Mouse (Mus musculus) G1E (cell line): ENCODE measurements around the gene Ptpn18.
"Not testable (repeated sequence)": the region's sequence is repeated elsewhere in the genome, so short reads cannot be mapped to it uniquely, and the experiment has no call there.

Source experiments
- CTCF ChIP-seq: IDR thresholded peaks from 2 replicates; pipeline ENCODE4 v1.5.1; 2012; ENCODE audit warnings: low read depth, low read length, inconsistent platforms, mixed read lengths
- GATA1 ChIP-seq: IDR thresholded peaks from 2 replicates; pipeline ENCODE4 v1.6.1; 2012; ENCODE audit warnings: borderline replicate concordance, low read length, inconsistent platforms, mixed read lengths
- GATA2 ChIP-seq: IDR thresholded peaks from 2 replicates; pipeline ENCODE4 v1.6.1; 2012; ENCODE audit warnings: low read depth, low read length, inconsistent platforms, borderline replicate concordance
- POLR2AphosphoS5 ChIP-seq: IDR thresholded peaks from 2 replicates; pipeline ENCODE4 v1.6.1; 2012; ENCODE audit warnings: low read depth, low read length, inconsistent platforms; ENCODE audit not compliant: insufficient replicate concordance
- TAL1 ChIP-seq: conservative IDR thresholded peaks from 2 replicates; pipeline ENCODE4 v1.6.1; 2012; ENCODE audit warnings: low read depth, low read length, inconsistent platforms, mixed read lengths

DNA sequence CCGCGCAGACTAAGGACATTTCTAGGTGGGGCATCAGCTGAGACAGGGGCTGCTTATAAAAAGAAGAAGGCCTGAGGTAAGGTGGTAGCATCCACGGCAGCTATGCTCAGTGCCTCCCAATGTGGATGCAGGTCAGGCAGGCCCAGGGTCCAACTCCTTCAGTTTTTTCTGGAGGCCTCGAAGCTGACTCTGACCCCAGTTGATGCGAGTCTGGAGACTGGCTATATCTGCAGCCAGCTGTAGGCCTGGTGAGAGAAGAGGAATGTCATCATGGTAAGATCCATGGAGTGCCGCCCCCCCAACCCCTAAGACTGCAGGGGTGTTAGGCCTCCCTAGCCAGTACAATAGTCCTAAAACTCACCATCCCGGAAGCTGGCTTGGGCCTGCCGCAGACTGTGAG, 22.2 kb upstream of the Ptpn18 start:
- not testable (repeated sequence) for TF ChIP-seq CTCF, GATA1, POLR2AphosphoS5, TAL1, GATA2
